Mouse (Mus musculus): ENCODE data around the gene Gba. TPM values are rescaled to one million over a fixed set of nuclear protein-coding genes. Genes with fewer than 3 reads are reported as not detected.
A peak's percentile ranks its signal among the peaks of the same experiment; 100 is the strongest.

Gene Gba
- 69.3 and 89.7 TPM in 2 replicates for total RNA-seq (2012; rRNA removed)

DNA sequence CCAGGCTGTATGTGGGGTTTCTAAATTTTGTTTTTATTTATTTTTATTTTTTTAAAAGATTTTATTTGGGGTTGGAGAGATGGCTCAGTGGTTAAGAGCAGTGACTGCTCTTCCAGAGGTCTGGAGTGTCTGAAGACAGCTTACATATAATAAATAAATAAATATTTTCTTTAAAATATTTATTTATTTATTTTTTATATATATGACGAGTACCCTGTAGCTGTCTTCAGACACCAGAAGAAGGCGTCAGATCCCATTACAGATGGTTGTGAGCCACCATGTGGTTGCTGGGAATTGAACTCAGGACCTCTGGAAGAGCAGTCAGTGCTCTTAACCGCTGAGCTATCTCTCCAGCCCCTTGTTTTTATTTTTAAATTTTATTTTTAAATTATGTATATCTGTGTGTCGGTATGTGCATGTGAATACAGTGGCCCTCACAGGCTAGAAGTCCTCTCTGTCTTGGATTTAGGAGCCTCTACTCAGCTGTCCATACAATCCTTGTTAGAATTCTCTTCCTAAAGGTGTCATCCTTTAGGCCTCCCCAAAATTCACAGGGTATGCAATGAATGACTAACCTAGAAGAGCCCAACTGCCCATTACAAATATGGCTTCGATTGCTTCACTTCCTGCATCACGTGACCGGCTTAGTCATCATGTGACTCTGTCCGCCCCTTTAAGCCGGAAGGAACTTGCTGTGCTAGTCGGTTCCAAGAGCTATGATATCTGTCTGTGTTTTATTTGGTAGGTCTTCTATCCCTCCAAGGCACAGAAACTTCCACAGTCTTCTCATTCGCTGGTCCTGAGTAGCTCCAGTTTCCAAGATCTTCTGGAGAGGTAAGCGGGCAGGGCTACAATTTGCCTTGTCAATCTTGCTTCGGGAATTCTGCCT, at the start of gene Gba:
Gene Gba, plus strand, starts transcription at position 676 of the 889 bp plus-strand sequence.
- peak within 1 kb of the TSS; percentile 79 for H3K9ac ChIP-seq (ENCODE audit: insufficient read depth, low read depth, low read length, poor library complexity, severe bottlenecking)
- H3K27ac ChIP-seq (ENCODE audit: insufficient read depth, low read depth, low read length, poor library complexity, severe bottlenecking) = no peak within 1 kb of the TSS
- in situ Hi-C loops (cut with MboI; ENCODE audit: low sequenced_read_pairs in 2 of 2, unreplicated experiment in 2 of 2) = no loop called here
- H3K4me1 ChIP-seq (ENCODE audit: control insufficient read depth in 2 of 2, insufficient read depth in 2 of 2, low read length in 2 of 2, poor library complexity in 1 of 2) = peaks cover 0 to 2% of the 10 kb centered on the region in 2 experiments; a peak in 1 of 4 replicates
- peak within 1 kb of the TSS; percentile 78 to 87 for H3K4me3 ChIP-seq (ENCODE audit: insufficient read depth in 1 of 2, low read depth in 1 of 2, low read length in 2 of 2, poor library complexity in 1 of 2, severe bottlenecking in 1 of 2)
- TF ChIP-seq ZNF384 (IDR thresholded peaks at IDR 0.05; ENCODE audit: low read depth, low read length) (no peak), HCFC1 (IDR thresholded peaks at IDR 0.05; ENCODE audit: borderline replicate concordance, insufficient read depth, low read length) (peak; percentile 95)
- peaks cover 24% of the 10 kb centered on the region for H3K36me3 ChIP-seq (ENCODE audit: control insufficient read depth, insufficient read depth, low read length, poor library complexity, severe bottlenecking)
- DNase-seq (ENCODE audit: low read depth, low spot score) = peak; percentile 91
- H3K9me3 ChIP-seq (ENCODE audit: control insufficient read depth, insufficient read depth, low read depth, low read length) = no peaks in the 10 kb centered on the region

DNA sequence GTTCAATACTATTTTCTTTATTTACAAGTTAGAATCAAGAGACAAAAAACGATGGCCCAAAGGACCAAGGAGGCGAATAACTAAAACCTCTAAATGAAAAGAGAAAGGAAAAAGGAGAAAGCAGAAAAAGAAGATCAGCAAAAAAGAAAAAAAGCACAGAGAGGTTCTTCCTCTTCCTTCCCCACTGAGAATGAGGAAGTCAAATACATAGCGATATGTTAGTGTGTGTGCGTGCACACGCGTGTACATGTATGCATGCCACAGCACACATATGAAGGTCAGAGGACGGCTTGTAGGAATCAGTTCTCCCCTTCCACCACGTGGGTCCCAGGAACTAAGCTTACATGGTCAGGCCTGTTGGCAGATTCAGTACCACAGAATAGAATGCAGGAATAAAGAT, 45.8 kb upstream of the Gba start:
- no peak overlapping the region for H3K4me3 ChIP-seq (ENCODE audit: insufficient read depth in 1 of 2, low read depth in 1 of 2, low read length in 2 of 2, poor library complexity in 1 of 2, severe bottlenecking in 1 of 2)
- no peak overlapping the region for H3K27ac ChIP-seq (ENCODE audit: insufficient read depth, low read depth, low read length, poor library complexity, severe bottlenecking)
- H3K36me3 ChIP-seq (ENCODE audit: control insufficient read depth, insufficient read depth, low read length, poor library complexity, severe bottlenecking) = no peaks in the 10 kb centered on the region
- H3K9me3 ChIP-seq (ENCODE audit: control insufficient read depth, insufficient read depth, low read depth, low read length) = no peaks in the 10 kb centered on the region
- no peak overlapping the region for H3K9ac ChIP-seq (ENCODE audit: insufficient read depth, low read depth, low read length, poor library complexity, severe bottlenecking)
- peaks cover 0 to 6% of the 10 kb centered on the region in 2 experiments; a peak in 2 of 4 replicates for H3K4me1 ChIP-seq (ENCODE audit: control insufficient read depth in 2 of 2, insufficient read depth in 2 of 2, low read length in 2 of 2, poor library complexity in 1 of 2)
- TF ChIP-seq MAFK (IDR thresholded peaks at IDR 0.05; ENCODE audit: insufficient read depth, low read depth, low read length) (no peak), CHD2 (IDR thresholded peaks at IDR 0.05; ENCODE audit: low read depth, low read length) (no peak), ZC3H11A (IDR thresholded peaks at IDR 0.05; ENCODE audit: borderline replicate concordance, low read depth, low read length) (no peak), HCFC1 (IDR thresholded peaks at IDR 0.05; ENCODE audit: borderline replicate concordance, insufficient read depth, low read length) (no peak), ZNF384 (IDR thresholded peaks at IDR 0.05; ENCODE audit: low read depth, low read length) (no peak)
- in situ Hi-C loops (cut with MboI; ENCODE audit: low sequenced_read_pairs in 2 of 2, unreplicated experiment in 2 of 2) = no loop called here
- DNase-seq (ENCODE audit: low read depth, low spot score) = no peak

DNA sequence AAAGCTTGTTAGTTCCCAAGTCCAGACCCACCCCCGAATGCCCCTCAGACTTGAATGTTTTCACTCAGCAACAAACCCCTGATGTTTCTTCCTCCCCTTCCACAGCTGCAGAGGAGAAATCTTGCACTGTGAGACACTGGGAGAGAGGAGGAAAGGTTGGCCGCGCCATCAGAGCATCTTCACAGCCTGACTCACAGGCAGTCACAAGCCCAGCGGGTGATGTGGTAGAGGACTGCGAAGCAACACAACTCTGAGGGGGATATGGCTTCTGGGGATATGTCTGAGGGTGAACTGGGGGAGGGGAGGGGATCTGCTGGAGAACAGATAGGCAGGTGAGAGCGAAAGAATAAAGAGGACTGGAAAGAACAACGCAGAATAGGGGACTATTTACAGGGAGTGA, 44.1 kb upstream of the Gba start:
- H3K9me3 ChIP-seq (ENCODE audit: control insufficient read depth, insufficient read depth, low read depth, low read length) = no peaks in the 10 kb centered on the region
- TF ChIP-seq ZC3H11A (IDR thresholded peaks at IDR 0.05; ENCODE audit: borderline replicate concordance, low read depth, low read length) (no peak), ZNF384 (IDR thresholded peaks at IDR 0.05; ENCODE audit: low read depth, low read length) (no peak), HCFC1 (IDR thresholded peaks at IDR 0.05; ENCODE audit: borderline replicate concordance, insufficient read depth, low read length) (no peak), CHD2 (IDR thresholded peaks at IDR 0.05; ENCODE audit: low read depth, low read length) (no peak), MAFK (IDR thresholded peaks at IDR 0.05; ENCODE audit: insufficient read depth, low read depth, low read length) (no peak)
- no peak overlapping the region for H3K27ac ChIP-seq (ENCODE audit: insufficient read depth, low read depth, low read length, poor library complexity, severe bottlenecking)
- no peaks in the 10 kb centered on the region for H3K36me3 ChIP-seq (ENCODE audit: control insufficient read depth, insufficient read depth, low read length, poor library complexity, severe bottlenecking)
- in situ Hi-C loops (cut with MboI; ENCODE audit: low sequenced_read_pairs in 2 of 2, unreplicated experiment in 2 of 2) = no loop called here
- peaks cover under 1 to 7% of the 10 kb centered on the region in 2 experiments; a peak in 2 of 4 replicates for H3K4me1 ChIP-seq (ENCODE audit: control insufficient read depth in 2 of 2, insufficient read depth in 2 of 2, low read length in 2 of 2, poor library complexity in 1 of 2)
- H3K4me3 ChIP-seq (ENCODE audit: insufficient read depth in 1 of 2, low read depth in 1 of 2, low read length in 2 of 2, poor library complexity in 1 of 2, severe bottlenecking in 1 of 2) = no peak overlapping the region
- no peak for DNase-seq (ENCODE audit: low read depth, low spot score)
- no peak overlapping the region for H3K9ac ChIP-seq (ENCODE audit: insufficient read depth, low read depth, low read length, poor library complexity, severe bottlenecking)

DNA sequence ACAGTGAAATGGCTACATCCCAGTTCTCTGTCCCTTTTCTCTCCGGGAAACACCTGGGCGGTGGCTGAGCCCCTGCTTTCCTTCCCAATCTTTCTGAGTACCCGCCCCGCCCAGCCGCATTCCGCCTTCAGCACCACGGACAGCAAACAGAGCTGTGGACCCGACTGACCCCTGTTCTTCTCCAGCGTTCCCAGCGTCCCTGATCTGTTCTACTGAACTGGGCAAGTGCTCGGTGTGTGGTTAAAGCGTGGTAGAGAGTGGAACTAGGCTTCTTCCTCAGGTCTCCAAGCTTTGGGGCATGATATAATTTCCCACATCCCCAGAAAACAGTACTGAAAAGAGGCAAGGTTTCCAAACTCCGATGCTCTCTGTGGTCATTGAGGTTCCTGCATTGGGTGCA, 43.5 kb upstream of the Gba start:
- Histone ChIP-seq H3K4me1 (ENCODE audit: control insufficient read depth in 2 of 2, insufficient read depth in 2 of 2, low read length in 2 of 2, poor library complexity in 1 of 2) (peaks cover 5 to 8% of the 10 kb centered on the region in 2 experiments; a peak in 3 of 4 replicates), H3K9ac (ENCODE audit: insufficient read depth, low read depth, low read length, poor library complexity, severe bottlenecking) (0 out of 2 replicates have a peak overlapping the region, but pooled peaks have one; percentile 76), H3K4me3 (ENCODE audit: insufficient read depth in 1 of 2, low read depth in 1 of 2, low read length in 2 of 2, poor library complexity in 1 of 2, severe bottlenecking in 1 of 2) (peak overlapping the region; percentile 78 to 93), H3K27ac (ENCODE audit: insufficient read depth, low read depth, low read length, poor library complexity, severe bottlenecking) (no peak overlapping the region), H3K9me3 (ENCODE audit: control insufficient read depth, insufficient read depth, low read depth, low read length) (no peaks in the 10 kb centered on the region), H3K36me3 (ENCODE audit: control insufficient read depth, insufficient read depth, low read length, poor library complexity, severe bottlenecking) (no peaks in the 10 kb centered on the region)
- TF ChIP-seq CHD2 (IDR thresholded peaks at IDR 0.05; ENCODE audit: low read depth, low read length) (no peak), ZC3H11A (IDR thresholded peaks at IDR 0.05; ENCODE audit: borderline replicate concordance, low read depth, low read length) (no peak), HCFC1 (IDR thresholded peaks at IDR 0.05; ENCODE audit: borderline replicate concordance, insufficient read depth, low read length) (no peak), MAFK (IDR thresholded peaks at IDR 0.05; ENCODE audit: insufficient read depth, low read depth, low read length) (no peak), ZNF384 (IDR thresholded peaks at IDR 0.05; ENCODE audit: low read depth, low read length) (no peak)
- no peak for DNase-seq (ENCODE audit: low read depth, low spot score)
- in situ Hi-C loops (cut with MboI; ENCODE audit: low sequenced_read_pairs in 2 of 2, unreplicated experiment in 2 of 2) = no loop called here

All from ES-E14 (cell line).